Mouse (Mus musculus): ENCODE results near the gene Plin3. TPM values are rescaled to one million over a fixed set of nuclear protein-coding genes. Genes with fewer than 3 reads are reported as not detected.

Plin3 gene
- 6.1 and 9.9 TPM in 2 replicates for polyA plus RNA-seq (2021; fragmentation: Nextera tagmentation)
- long read RNA-seq, experiment 1, transcript Plin3-201 (8 exons, 3,645 nt), result major isoform, 9 of 32 reads
- long read RNA-seq, experiment 1, partial matches to known transcripts, result 19 of 32 reads
- long read RNA-seq, experiment 1, other reads (novel, unspliced or antisense), result 4 of 32 reads
- long read RNA-seq, experiment 2, transcript Plin3-201 (8 exons, 3,645 nt), result major isoform, 25 of 74 reads
- long read RNA-seq, experiment 2, partial matches to known transcripts, result 43 of 74 reads
- long read RNA-seq, experiment 2, other reads (novel, unspliced or antisense), result 6 of 74 reads

GRCm38 (mm10) chr17:56292531-56293222 is at the start of gene Plin3:
Gene Plin3, minus strand, starts transcription at chr17:56292873.

GRCm38 (mm10) chr17:56325450-56326152 is 32.9 kb upstream of the Plin3 start, which contains the start of gene Kdm4b:
Gene Kdm4b, plus strand, starts transcription at chr17:56326062.

GRCm38 (mm10) chr17:56303160-56303846 is 10.6 kb upstream of the Plin3 start, which contains the start of gene Uhrf1:
Gene Uhrf1, plus strand, starts transcription at chr17:56303321.

GRCm38 (mm10) chr17:56300186-56300585 is 7.5 kb upstream of the Plin3 start, which contains the start of gene Arrdc5:
Gene Arrdc5, minus strand, starts transcription at chr17:56300286.

GRCm38 (mm10) chr17:56276643-56277566 is 15.8 kb downstream of the Plin3 start, which contains the start of gene Ticam1:
Gene Ticam1, minus strand, starts transcription at chr17:56276786.

DNA sequence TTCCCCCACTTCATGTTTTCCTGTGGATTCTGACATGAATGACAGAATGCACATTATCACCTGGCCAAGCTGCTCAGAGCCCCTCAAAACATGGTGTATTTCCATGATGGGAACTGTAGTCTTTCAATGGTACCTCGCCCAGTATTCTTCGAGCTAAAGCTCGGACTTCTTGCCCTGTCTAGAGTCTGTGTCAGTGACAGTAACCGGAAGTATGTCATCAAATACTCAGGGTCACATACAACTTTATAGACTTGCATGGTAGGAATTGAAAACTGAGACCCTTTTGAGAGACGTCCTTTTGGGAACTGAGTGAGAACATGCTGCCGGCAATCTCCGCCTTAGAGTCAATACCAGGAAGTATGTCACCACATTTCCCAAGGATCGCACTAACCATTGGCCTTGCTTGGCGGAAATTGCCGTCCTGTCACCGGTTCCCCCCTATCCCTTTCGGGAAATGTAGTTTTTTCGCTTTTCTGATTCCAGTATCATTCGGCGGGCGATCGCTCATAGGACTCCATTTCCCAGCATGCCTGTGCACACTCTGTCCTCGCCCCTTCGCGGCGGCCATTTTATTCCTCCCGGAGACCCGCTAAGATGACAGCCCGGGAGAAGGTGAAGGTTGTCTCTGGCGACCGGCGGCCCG is 36.3 kb downstream of the Plin3 start, which contains the start of gene Fem1a:
TSS of gene Fem1a (plus strand) at position 572 of the 643 bp plus-strand sequence.

Small RNA genes lying within 50 kb of the gene (microRNA-seq; reads per million reads assigned to microRNA genes)
- gene Mir7b, result 1,626 reads per million, percentile 86 among the genes with 10 or more reads in this experiment

Other genes starting within 250 kb of the Plin3 start
- gene Ubxn6, start 217.8 kb downstream of the Plin3 start, polyA plus RNA-seq (2021; fragmentation: Nextera tagmentation), result 84.0 and 89.6 TPM in 2 replicates
- gene Hdgfl2, start 213.2 kb downstream of the Plin3 start, polyA plus RNA-seq (2021; fragmentation: Nextera tagmentation), result 73.1 and 79.1 TPM in 2 replicates
- 0.13 and 0.18 TPM in 2 replicates for gene Plin4, start 183.1 kb downstream of the Plin3 start, polyA plus RNA-seq (2021; fragmentation: Nextera tagmentation)
- 2.0 and 2.2 TPM in 2 replicates for gene Plin5, start 175.3 kb downstream of the Plin3 start, polyA plus RNA-seq (2021; fragmentation: Nextera tagmentation)
- 1.5 and 1.8 TPM in 2 replicates for gene Lrg1, start 170.9 kb downstream of the Plin3 start, polyA plus RNA-seq (2021; fragmentation: Nextera tagmentation)
- 3.9 and 4.9 TPM in 2 replicates for gene Sema6b, start 152.5 kb downstream of the Plin3 start, polyA plus RNA-seq (2021; fragmentation: Nextera tagmentation)
- gene Tnfaip8l1, start 130.4 kb downstream of the Plin3 start, polyA plus RNA-seq (2021; fragmentation: Nextera tagmentation), result 7.2 and 9.1 TPM in 2 replicates
- gene Mydgf, start 109.0 kb downstream of the Plin3 start, polyA plus RNA-seq (2021; fragmentation: Nextera tagmentation), result 83.8 and 89.4 TPM in 2 replicates
- gene Dpp9, start 74.0 kb downstream of the Plin3 start, polyA plus RNA-seq (2021; fragmentation: Nextera tagmentation), result 17.7 and 19.1 TPM in 2 replicates
- gene Fem1a, start 36.1 kb downstream of the Plin3 start, polyA plus RNA-seq (2021; fragmentation: Nextera tagmentation), result 9.4 and 10.9 TPM in 2 replicates
- gene Ticam1, start 16.1 kb downstream of the Plin3 start, polyA plus RNA-seq (2021; fragmentation: Nextera tagmentation), result 2.2 and 2.6 TPM in 2 replicates
- gene Arrdc5, start 7.4 kb upstream of the Plin3 start, polyA plus RNA-seq (2021; fragmentation: Nextera tagmentation), result not detected in 2 replicates
- gene Uhrf1, start 10.4 kb upstream of the Plin3 start, polyA plus RNA-seq (2021; fragmentation: Nextera tagmentation), result 0.15 and 0.48 TPM in 2 replicates
- gene Kdm4b, start 33.2 kb upstream of the Plin3 start, polyA plus RNA-seq (2021; fragmentation: Nextera tagmentation), result 25.3 and 26.4 TPM in 2 replicates
- gene Ptprs, start 183.6 kb upstream of the Plin3 start, polyA plus RNA-seq (2021; fragmentation: Nextera tagmentation), result 187 and 245 TPM in 2 replicates
- not detected in 2 replicates for gene Znrf4, start 219.6 kb upstream of the Plin3 start, polyA plus RNA-seq (2021; fragmentation: Nextera tagmentation)

All from layer of hippocampus, adult 6 months (tissue).